Comparison of ENCODE assay signal across 9 mouse cellular contexts in the genomic region with DNA sequence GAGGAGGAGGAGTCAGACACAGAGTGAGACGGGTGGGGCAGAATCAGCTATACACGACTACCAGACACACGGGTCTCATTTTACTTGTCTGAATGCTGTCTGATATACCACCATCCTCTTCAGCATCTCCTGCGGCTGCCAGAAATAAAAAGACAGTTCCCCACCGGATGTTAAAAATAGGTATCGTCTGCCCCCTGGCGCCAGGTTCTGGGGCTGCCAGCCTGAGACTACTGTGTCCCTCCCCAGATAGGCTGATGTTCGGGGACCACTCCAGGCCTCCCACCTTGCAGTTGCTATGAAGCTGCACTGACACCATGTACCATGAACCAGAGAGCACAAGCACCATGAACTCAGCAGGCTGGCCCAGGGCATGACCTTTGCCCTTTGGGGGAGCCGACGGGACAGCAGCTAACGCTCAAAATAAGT. TPM values are rescaled to one million over a fixed set of nuclear protein-coding genes. Genes with fewer than 3 reads are reported as not detected.
DNase-seq lines count a peak whose midpoint lies in the region; ATAC-seq and TF ChIP-seq lines count a peak whose summit lies in the region.
"Had no signal": no experiment of that assay in that cellular context is flagged by ENCODE, and none has a peak within 500 bp of the region (broad histone marks: within the 10 kb centered on the region; RNA-seq: fewer than 3 reads in every experiment).

No protein-coding gene starts in this region.

- no peak overlapping the region for H3K4me3 ChIP-seq in forebrain, embryonic 12.5 days (replicated peaks)
- H3K4me3 ChIP-seq in hindbrain, embryonic 16.5 days (ENCODE audit: low read length): no peak overlapping the region
- H3K4me3 ChIP-seq: erythroblast, embryonic 14.5 days had no signal

- peak; percentile 72 for ATAC-seq in forebrain, embryonic 12.5 days (ENCODE audit: low FRiP score)
- ATAC-seq in hindbrain, embryonic 16.5 days: peak; percentile 67

- WGBS in forebrain, embryonic 12.5 days: 45% methylated on average over 11 of the region's 11 CpGs
- WGBS in hindbrain, embryonic 16.5 days: 41% methylated on average over 11 of the region's 11 CpGs

- no peak overlapping the region for H3K9ac ChIP-seq in forebrain, embryonic 12.5 days
- H3K9ac ChIP-seq in hindbrain, embryonic 16.5 days (ENCODE audit: low read depth, low read length): no peak overlapping the region

- H3K27ac ChIP-seq in forebrain, embryonic 12.5 days: no peak overlapping the region
- H3K27ac ChIP-seq in hindbrain, embryonic 16.5 days (ENCODE audit: low read depth, low read length): no peak overlapping the region

- TF ChIP-seq POLR2A in brain, embryonic 14.5 days (IDR thresholded peaks at IDR 0.05; ENCODE audit: borderline replicate concordance, extremely low read depth, insufficient read depth, insufficient read length, poor library complexity, severe bottlenecking): no peak

- no peaks in the 10 kb centered on the region for H3K27me3 ChIP-seq in forebrain, embryonic 12.5 days
- H3K27me3 ChIP-seq in hindbrain, embryonic 16.5 days (replicated peaks; ENCODE audit: control insufficient read depth, insufficient read depth, low read length): no peaks in the 10 kb centered on the region

- H3K4me1 ChIP-seq in forebrain, embryonic 12.5 days: peaks cover 14% of the 10 kb centered on the region
- H3K4me1 ChIP-seq in hindbrain, embryonic 16.5 days (ENCODE audit: control insufficient read depth, insufficient read depth, low read depth, low read length): no peaks in the 10 kb centered on the region

- peak; percentile 73 for TF ChIP-seq CTCF in brain, embryonic 14.5 days (IDR thresholded peaks at IDR 0.05; ENCODE audit: borderline replicate concordance, extremely low read depth, insufficient read depth, insufficient read length)

- H3K36me3 ChIP-seq in forebrain, embryonic 12.5 days (replicated peaks): no peaks in the 10 kb centered on the region
- H3K36me3 ChIP-seq in hindbrain, embryonic 16.5 days (ENCODE audit: control insufficient read depth, insufficient read depth, low read length): no peaks in the 10 kb centered on the region

- H3K4me2 ChIP-seq in forebrain, embryonic 12.5 days: no peak overlapping the region
- no peak overlapping the region for H3K4me2 ChIP-seq in hindbrain, embryonic 16.5 days (ENCODE audit: low read length)

- peak; percentile 68 for DNase-seq in testis, postnatal 10 days (ENCODE audit: low spot score)
- DNase-seq in testis, postnatal 14 days (ENCODE audit: low spot score): no peak
- DNase-seq in brain, embryonic 14.5 days (ENCODE audit: low read depth): peak; percentile 68
- peak; percentile 46 for DNase-seq in lung, postnatal 10 days
- DNase-seq in skeletal muscle tissue, adult 2 months (ENCODE audit: low read depth, low spot score): peak; percentile 87

- no peaks in the 10 kb centered on the region for H3K9me3 ChIP-seq in forebrain, embryonic 12.5 days
- H3K9me3 ChIP-seq in hindbrain, embryonic 16.5 days (ENCODE audit: control insufficient read depth, low read length): no peaks in the 10 kb centered on the region

RNA-seq across cellular contexts. Expression of gene Abcc8, which starts 24.2 kb away (rescaled TPM):
- 12.3 and 15.0 TPM in 2 replicates for polyA plus RNA-seq in brain, embryonic 14.5 days (2012; rRNA removed)
- 1.4 and 2.5 TPM in 2 replicates for polyA plus RNA-seq in forebrain, embryonic 12.5 days (2016; fragmentation: Nextera tagmentation; extraction: Ambion mirVana)
- polyA plus RNA-seq in hindbrain, embryonic 16.5 days (2015; fragmentation: Nextera tagmentation; extraction: Ambion mirVana): 12.0 and 13.6 TPM in 2 replicates
- polyA plus RNA-seq: erythroblast, embryonic 14.5 days had no signal

RNA-seq across cellular contexts. Expression of gene Ush1c, which starts 34.2 kb away (rescaled TPM):
- 0.79 and 1.2 TPM in 2 replicates for polyA plus RNA-seq in brain, embryonic 14.5 days (2012; rRNA removed)
- 2.5 and 2.9 TPM in 2 replicates for polyA plus RNA-seq in forebrain, embryonic 12.5 days (2016; fragmentation: Nextera tagmentation; extraction: Ambion mirVana)
- 2.5 and 2.6 TPM in 2 replicates for polyA plus RNA-seq in hindbrain, embryonic 16.5 days (2015; fragmentation: Nextera tagmentation; extraction: Ambion mirVana)
- polyA plus RNA-seq: erythroblast, embryonic 14.5 days had no signal

RNA-seq across cellular contexts. Expression of gene Otog, which starts 36.7 kb away (rescaled TPM):
- polyA plus RNA-seq in brain, embryonic 14.5 days (2012; rRNA removed): 0.06 and 0.22 TPM in 2 replicates
- 0.17 TPM in 1 of 2 replicates, not detected in the other for polyA plus RNA-seq in forebrain, embryonic 12.5 days (2016; fragmentation: Nextera tagmentation; extraction: Ambion mirVana)
- polyA plus RNA-seq in hindbrain, embryonic 16.5 days (2015; fragmentation: Nextera tagmentation; extraction: Ambion mirVana): 0.03 and 0.06 TPM in 2 replicates
- polyA plus RNA-seq: erythroblast, embryonic 14.5 days; lung, embryonic 16.5 days had no signal
